Mouse (Mus musculus) frontal cortex, postnatal 36 days (tissue): ENCODE results near the gene Rgs8.

ENCODE experiments used
- DNase-seq, 2 experiments: peaks; one replicate each; pipeline ENCODE4 v3.0.0; 2022; ENCODE audit warnings: low spot score in 2 of 2

The Rgs8 gene

GRCm38 (mm10) chr1:153704174-153704573 is 51.3 kb downstream of the Rgs8 start:
- DNase-seq, result no peak

GRCm38 (mm10) chr1:153704996-153705395 is 52.2 kb downstream of the Rgs8 start:
- no peak for DNase-seq

DNA sequence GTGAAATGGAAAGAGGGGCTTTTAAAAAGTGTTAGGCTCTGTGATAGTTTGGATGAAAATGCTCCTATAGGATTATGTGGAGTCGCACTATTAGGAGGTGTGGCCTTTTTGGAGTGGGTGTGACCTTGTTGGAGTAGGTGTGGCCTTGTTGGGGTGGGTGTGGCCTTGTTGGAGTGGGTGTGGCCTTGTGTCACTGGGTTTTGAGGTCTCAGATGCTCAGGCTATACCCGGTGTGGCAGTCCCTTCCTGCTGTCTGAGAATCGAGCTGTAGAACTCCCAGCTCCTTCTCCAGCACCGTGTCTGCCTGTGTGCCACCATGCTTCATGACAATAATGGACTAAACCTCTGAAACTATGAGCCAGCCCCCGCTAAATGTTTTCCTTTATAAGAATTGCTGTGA is 55.8 kb downstream of the Rgs8 start:
- no peak for DNase-seq

DNA sequence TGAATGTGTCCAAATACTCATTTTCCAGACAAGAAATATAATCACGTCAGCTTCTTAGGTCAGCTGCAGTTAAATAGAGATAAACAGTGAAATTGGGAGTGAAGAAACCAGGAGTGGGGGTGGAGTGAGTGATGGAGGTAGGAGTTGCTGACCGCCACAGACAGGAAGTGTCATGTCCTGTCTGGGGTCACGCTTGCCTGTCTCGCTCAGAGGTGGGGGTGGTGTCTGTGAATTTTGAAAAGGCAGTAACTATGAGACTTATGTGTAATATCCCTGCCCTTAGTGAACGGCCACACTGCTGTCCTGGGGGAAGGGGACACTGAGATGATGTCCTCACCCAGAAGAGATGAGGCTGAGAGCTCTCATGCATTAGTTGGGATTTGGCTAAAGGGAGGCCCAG is 56.6 kb downstream of the Rgs8 start:
- DNase-seq, result no peak

DNA sequence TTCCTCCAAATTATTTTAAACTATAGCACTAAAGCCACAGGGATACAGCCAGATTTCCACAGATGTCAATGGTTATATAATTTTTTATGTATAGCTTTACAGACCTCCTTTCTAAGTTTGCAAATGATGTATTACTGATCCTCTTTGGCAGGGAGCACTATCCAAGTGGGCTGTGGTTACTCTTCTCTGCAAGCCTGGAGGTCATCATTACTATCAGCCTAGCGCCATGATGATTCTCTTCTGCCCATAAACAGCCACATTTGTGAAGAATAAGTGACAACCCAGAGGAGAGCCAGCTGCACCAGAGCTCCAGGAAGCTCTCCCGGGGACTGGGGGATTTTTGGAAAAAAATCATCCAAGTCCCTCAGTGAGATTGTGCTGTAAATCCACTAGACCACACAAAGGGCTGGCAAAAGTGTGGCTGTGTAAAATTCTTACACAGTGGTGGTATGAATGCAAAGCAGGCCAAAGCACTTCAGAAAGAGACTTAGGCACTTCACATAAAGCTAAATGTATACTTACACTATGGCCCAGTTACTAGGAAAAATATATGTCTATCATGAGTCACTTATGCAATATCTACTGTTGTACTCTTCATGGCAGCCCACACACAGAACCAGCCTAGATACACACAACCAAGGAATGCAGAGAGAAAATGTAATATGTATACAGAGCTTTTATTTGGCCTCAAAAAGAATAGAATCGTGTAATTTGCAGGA is 58.9 kb downstream of the Rgs8 start:
- DNase-seq, result no peak

DNA sequence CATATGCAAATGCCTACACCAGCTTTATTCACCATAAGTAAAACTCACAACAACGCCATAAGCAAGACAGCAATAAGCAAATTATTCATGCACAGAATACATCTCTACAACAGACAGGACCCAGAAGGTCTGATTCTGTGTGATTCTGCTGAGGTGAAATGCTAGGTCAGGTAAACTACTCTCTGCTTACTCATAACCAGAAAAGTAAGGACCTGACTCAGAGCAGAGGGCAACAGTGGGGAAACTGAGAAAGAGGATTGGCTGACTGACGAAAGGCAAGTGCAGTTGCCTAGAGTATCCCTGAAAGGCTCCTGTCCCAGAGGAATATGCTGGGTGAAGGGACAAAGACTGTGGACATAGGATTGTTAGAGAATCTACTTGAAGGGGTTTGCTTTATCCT is 59.8 kb downstream of the Rgs8 start:
- no peak for DNase-seq

GRCm38 (mm10) chr1:153717990-153718389 is 65.2 kb downstream of the Rgs8 start:
- DNase-seq, result no peak

- DNase-seq, result no peak
Measured at GRCm38 (mm10) chr1:153720935-153721334, 68.1 kb downstream of the Rgs8 start.

DNA sequence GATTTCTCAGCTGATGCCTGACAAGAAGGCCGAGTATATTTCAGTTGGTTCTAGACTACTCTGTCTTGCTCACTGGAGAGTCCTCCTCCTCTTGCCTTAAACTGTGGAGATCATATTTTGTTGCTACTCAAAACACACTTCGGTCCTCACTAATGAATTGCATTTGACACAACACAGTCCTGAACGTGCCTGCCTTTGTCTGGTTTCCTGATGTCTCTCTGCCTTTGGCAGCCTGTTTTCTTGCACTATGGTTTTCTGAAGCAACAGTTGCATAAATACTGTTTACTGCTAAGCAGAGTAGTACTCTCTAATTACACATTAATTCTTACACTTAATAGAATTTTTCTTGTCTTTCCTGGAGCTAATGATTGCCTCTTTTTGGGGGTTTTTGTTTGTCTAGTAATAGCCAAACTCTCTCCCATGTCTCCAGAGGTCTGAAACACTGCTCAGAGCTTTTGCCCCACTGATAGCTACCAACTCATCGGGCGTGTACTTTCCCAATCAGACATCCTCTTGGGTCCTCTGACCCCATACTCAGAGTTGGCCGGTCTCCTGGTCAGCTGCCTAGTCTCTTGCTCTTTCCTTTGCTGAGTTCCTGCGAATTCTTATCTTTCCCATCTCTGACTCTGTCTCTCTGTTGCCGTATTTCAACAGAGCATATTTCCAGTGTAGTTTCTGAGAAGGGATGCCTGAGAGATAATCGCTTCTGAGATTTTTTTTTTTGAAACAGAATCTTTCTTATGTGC is 68.9 kb downstream of the Rgs8 start:
- no peak for DNase-seq

DNA sequence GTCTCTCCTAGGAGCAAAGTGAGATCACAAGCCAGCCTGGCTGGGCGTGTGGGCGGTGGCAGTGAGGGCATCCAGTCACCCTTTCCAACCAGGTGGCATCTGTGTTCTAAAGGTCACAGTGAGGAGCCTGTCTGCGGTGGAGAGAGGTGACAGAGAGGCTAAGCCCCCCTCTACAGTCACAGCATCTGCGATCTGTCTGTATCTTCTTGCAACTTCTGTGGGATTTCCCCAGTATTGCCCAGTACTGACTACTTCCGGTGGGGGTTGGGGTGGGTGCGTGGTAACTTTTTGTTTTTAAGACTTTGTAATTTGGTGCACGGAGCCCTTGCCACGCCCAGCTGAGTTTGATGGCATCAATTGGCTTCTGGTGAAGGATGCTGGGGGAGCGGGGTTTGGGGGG is 70.6 kb downstream of the Rgs8 start:
- no peak for DNase-seq

DNA sequence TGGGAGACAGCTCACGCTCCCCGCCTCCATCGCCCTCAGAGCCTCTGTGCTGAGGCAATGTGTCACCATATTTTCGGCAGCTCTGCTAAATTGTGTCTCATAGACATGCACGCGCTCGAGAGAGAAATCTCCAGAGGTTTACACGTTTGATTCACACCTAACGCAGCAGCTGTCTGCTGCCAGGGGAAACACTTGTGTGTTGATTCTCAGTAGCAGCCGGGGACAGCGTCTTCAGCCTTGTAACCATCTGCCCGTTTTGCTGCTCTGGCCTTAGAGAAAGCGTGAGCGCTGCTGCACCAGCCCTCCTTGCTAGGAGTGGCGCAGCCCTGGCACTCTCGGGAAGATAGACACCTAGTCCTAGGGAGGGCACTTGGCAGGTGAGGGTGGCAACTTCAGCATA is 73.8 kb downstream of the Rgs8 start:
- peak; percentile 38 to 59 for DNase-seq

DNA sequence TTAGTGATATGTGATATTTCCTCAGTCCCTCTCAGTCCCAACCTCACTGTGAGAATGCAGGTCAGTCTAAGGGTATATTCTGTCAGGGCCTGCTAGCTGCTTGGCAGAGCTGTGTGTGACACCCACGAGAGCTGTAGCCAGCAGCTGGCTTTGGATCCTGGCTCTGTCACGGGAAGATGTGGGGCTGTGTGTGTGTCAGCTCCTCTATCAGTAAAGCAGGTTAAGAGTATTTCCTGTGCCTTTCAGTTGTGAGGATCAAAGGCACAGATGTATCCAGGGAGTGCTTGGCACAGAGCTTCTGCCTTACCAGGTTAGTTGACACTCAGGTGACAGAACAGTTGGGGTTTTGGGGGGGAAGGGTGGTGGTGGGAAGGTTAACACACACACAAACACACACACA is 77.0 kb downstream of the Rgs8 start:
- no peak for DNase-seq

- no peak for DNase-seq
Measured at GRCm38 (mm10) chr1:153730671-153731070, 77.8 kb downstream of the Rgs8 start.

DNA sequence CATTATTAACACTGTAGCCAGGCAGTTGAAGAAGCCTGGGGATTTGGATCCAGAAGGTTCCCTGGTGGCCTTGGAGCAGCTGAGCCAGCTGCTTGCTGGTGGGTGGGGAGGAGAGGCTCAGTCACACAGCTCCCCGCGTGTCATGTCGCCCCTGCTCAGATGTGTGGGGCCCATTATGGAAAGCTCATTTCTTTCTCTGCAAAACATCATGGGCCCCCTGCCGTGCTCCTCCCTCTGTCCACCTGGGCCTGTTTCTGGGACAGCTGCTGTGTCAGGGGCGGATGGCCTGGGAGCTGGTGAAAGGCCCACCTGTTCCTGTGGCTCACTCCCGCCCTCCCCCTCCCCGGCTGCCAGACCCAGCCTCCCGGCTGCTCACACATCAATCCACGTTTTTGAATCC is 80.4 kb downstream of the Rgs8 start:
- DNase-seq, result no peak

- no peak for DNase-seq
Measured at GRCm38 (mm10) chr1:153734866-153735265, 82.0 kb downstream of the Rgs8 start.

GRCm38 (mm10) chr1:153736096-153736495 is 83.3 kb downstream of the Rgs8 start:
- DNase-seq, result no peak

- no peak for DNase-seq
Measured at GRCm38 (mm10) chr1:153737101-153738085, 84.6 kb downstream of the Rgs8 start.

DNA sequence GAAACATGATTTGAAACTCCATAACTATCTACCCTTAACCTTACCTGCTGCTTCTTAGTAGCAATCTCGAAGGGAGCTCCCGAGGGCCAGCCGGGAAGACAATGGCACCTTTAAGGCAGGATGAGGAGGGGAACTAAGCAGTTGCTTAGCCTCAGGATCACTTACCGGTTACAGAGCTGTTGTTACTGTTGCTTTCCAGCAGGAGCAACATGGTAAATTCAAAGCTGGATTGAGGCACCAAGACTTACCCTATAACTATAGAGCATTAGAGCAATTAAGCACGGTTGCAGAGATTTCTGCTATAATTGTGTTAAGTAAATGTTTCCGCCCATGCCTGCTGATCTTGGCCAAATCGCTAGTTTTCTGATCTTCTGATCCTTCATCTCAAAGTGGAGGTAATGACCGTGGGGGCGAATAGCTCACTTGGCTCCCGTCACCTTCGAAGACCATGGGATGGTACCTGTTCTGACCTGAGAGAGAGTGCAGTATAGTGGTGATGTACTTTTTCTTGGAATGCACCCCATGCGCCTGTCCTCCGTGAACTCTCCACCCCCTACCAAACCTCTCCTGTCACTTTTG is 86.7 kb downstream of the Rgs8 start:
- DNase-seq, result no peak

- peak in 1 of 2 experiments; percentile 54 for DNase-seq
Measured at GRCm38 (mm10) chr1:153740145-153740544, 87.3 kb downstream of the Rgs8 start, which contains the start of gene Rgs16. Gene Rgs16, plus strand, starts transcription at chr1:153740349.

GRCm38 (mm10) chr1:153740775-153741400 is 88.1 kb downstream of the Rgs8 start:
- no peak for DNase-seq
